Mouse (Mus musculus) 3134 (cell line): ENCODE results near the gene Wnt1.

Source experiments
- DNase-seq: peaks from one replicate; pipeline ENCODE4 v3.0.0-alpha.2; 2011; ENCODE audit warnings: low spot score; ENCODE audit not compliant: insufficient read length; ENCODE audit errors: extremely low read depth

Gene Wnt1

DNA sequence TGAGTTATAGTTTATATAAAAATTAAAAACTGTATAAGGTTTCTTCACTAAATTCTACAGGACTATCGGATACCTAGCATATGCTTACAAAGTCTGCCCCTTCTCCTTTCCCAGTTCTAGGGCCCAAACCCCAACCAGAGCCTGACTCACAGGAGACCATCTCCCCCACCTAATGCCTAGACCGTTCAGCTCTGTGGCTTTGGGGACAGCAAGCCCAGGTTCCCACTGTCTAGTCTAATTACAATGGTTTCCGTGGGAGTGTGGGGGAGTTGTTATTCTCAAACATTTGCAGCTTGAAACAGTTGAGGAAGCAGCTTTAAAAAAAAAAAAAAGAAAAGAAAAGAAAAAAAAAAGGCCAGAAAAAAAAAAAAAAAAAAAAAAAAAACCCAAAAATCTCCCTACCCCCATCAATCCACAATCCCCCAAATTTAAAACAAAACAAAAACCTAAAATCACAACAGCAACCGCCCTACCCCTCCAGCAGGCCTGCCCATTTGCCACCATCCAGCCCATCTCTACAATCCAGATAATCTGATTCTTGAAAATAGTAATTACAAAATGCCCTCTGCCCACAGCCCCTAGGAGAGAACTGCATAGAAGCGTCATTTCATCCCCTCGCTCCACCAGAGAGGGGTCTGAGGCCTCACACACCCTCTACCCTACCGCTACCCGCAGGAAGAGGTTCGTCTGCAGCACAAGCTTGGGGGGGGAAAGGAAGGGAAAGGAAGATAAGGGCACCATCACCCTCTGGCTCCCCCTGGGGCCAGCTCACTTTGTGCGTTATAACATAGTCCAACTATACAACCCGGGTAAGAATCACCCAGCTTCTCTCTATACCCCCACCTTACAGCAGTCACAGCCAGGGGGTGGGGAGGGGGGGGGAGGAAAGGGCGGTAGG is 42.8 kb downstream of the Wnt1 start:
- DNase-seq = no peak

GRCm38 (mm10) chr15:98833281-98833680 is 43.6 kb downstream of the Wnt1 start:
- DNase-seq = no peak

- no peak for DNase-seq
Observed at GRCm38 (mm10) chr15:98834059-98834458, 44.4 kb downstream of the Wnt1 start.

DNA sequence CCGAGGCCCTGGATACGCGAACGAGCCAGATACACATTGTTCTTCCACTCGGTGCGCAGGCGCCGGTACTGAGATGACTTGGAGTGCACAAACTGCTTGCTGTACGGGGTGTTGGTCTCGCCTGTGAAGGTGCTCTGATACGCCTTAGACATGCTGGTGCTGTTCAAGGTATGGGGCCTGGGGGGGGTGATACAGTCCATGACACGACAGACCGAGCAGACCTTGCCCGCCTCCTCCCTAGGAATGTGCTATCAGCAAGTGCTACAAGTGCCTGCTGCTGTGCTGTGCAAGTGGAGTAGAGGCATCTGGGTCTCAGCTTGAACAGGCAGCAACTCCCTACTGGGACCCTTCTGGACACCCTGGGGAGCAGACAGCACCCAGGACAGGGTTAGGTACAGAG is 45.6 kb downstream of the Wnt1 start:
- no peak for DNase-seq

DNA sequence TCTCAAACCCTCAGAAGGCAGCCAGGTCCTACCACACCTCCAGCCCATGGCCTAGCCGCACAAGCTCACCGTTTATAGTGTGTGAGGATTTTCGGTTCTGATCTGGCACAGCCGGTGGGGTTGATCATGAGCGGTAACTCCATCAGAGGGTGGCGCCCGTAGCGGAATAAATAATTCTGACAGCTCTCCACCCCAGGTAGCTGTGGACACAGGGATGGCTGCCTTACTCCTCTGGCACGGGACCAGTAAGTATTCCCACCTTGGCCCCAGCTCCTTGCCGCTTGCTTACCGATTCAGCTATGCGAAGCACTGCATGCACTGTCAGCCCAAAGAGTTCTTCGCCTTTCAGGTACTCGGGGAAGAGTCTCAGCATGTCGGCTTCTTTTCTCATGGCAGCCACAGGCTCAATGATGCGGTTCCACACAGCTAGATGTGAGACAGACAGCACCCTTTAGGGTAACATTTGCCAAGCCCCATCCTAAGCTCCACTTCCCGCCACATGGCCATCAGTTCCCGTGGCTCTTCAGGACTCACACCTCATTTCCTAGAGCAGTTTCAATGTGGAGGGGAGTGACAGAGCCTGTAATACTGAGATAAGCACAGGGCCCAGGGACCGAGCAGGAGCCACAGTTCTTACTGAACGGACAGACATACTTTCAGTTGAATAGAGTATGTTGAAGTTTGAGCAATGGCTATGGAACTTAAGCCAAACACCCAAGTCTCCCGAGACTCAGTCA is 47.5 kb downstream of the Wnt1 start:
- no peak for DNase-seq

GRCm38 (mm10) chr15:98837743-98838103 is 48.1 kb downstream of the Wnt1 start:
- DNase-seq = no peak

DNA sequence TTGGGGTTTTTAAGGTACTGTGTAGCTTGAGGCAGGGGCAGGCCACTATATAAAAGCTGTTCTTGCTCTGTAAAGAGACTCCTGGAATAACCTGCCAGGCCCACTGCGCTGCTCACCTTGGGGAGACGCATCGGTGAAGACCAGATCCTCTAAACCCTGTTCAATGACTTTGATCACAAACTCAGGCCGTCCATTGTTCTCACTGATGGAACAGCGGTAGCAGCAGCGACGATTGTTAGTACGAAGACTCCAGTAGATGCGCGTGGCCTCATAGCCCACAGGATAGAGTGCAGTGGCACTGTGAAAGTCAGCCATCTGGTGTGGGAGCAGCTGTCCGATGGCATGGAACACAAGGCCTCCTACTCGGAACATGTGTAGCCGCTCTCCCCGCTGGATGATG is 49.5 kb downstream of the Wnt1 start:
- DNase-seq = no peak

- DNase-seq = no peak
Observed at GRCm38 (mm10) chr15:98839671-98840585, 50.3 kb downstream of the Wnt1 start.
